Mouse (Mus musculus): ENCODE data around the gene Dthd1.

- TF ChIP-seq CTCF (IDR thresholded peaks at IDR 0.05; ENCODE audit: borderline replicate concordance, insufficient read depth, low read length): no peak
- no peak for TF ChIP-seq POLR2A (IDR thresholded peaks at IDR 0.05; ENCODE audit: low read depth, low read length)
Measured at GRCm38 (mm10) chr5:62786809-62787208, 26.8 kb upstream of the Dthd1 start.

Measured in embryonic fibroblast, embryonic 13.5 days (primary cell).